12 mouse cellular contexts compared by ENCODE assay signal in the genomic region with DNA sequence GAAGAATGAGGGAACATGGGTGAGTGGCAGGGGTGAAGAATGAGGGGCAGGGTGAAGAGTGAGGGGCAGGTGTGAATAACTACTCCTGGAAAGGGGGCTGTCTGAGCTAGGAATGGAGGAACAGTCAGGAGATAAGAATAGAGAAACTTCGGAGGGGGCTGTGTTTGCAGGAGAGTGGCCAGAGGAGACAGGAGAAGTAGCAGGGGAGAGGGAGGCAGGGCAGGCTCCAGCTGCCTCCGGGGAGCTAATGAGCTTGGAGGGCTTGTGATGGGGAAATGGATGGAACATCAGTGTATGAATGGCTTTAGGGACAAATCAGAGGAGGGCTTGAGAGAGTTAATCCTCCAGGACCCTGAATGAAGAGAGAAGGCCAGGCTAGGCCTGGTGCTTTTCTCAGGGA.
"Had no signal": no experiment of that assay in that cellular context is flagged by ENCODE, and none has a peak within 500 bp of the region (broad histone marks: within the 10 kb centered on the region; RNA-seq: fewer than 3 reads in every experiment).

No protein-coding gene starts in this region.

- DNase-seq: kidney, adult 2 months; kidney, postnatal 25 days; layer of hippocampus, adult 9-11 months; layer of hippocampus, postnatal 36 days; left cerebral cortex, postnatal 4 days; liver, embryonic 13.5 days; lung, adult 2 months; lung, postnatal 14 days; lung, postnatal 4 days; thymus, adult 2 months; thymus, postnatal 14 days; thymus, postnatal 4 days had no signal
